Mouse (Mus musculus) monocyte, adult 2 months (primary cell): ENCODE data around the gene Cst9.

Source experiments
- DNase-seq, 2 experiments: peaks; one replicate each; pipeline ENCODE4 v3.0.0; 2022; ENCODE audit warnings: low spot score in 2 of 2, low read depth in 1 of 2

The Cst9 gene

DNA sequence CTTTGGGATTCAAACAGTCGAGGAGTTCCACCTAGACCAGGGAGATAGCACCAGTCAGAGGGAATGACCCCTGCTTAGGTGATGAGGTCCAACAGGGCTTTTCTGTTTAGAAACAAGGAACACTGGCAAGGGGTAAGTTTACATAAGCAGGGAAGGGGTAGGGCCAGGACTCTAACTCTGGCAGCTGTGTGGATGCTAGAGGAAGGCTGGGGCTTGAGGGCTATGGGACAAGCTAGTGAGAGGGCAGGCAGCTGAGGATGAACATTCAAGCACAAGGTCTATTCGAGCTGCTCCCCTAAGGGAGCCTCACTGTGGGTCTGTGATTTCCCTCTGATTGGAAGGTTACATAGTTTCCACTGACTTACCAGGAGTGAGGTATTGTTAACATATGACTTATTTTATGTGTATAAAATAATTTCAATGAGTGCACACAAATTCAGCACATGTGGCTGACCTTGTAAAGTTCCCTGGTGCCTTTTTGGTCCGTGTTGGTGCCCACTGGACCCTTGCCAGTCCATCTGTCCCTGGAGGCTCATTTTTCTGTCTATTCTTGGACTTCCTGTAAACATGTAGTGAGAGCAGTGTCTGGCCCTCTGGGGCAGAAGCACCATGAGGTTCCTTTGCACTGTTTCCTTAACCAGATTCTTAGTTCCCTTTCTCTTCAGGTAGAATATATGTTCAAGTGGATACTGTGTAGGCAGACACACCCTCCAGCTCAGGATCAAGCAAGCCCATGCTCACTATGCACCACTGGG lies 42.2 kb downstream of the Cst9 start:
- DNase-seq = no peak

DNA sequence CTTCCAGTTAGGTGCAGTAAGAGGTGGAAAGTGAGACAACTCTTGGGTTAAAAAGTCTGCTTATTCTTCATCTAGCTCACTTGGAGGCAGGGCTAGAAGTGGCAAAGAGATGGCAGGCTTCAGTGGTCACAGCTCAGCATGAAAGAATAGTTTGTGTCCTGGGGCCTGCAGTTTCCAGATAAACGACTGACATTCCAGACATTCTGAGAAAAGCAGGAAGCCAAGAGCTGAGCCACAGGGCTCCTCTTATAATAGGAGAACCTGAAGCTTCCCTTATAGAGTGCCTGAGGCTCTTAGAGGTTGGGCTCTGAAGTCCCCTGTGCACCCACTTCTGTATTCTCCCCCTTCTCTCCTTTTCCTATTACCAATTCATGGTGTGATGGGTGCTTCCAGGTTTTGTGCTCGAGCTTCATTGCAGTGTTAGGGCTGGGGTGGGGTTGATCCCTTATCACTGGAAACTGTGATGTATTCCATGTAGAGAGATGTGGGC lies 43.7 kb downstream of the Cst9 start:
- DNase-seq = no peak

DNA sequence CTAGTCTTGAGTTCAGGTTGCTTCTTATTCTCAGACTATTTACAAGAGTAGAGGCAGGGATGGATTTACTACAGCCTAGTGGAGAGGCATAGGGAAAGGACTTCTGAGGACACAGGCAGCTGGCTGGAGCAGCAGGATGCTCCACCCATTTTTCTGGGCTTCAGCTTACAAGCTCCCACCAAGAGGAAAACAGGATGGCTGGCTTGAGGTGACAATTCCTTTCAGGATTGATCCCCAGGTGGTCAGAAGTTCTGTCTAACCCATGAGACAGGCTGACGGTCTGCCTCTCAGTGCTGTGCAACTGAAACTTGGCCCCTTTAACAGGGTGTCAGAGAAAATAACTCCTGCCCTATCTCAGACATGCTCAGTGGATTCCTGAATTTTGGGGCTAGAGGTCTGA lies 44.3 kb downstream of the Cst9 start:
- no peak for DNase-seq

DNA sequence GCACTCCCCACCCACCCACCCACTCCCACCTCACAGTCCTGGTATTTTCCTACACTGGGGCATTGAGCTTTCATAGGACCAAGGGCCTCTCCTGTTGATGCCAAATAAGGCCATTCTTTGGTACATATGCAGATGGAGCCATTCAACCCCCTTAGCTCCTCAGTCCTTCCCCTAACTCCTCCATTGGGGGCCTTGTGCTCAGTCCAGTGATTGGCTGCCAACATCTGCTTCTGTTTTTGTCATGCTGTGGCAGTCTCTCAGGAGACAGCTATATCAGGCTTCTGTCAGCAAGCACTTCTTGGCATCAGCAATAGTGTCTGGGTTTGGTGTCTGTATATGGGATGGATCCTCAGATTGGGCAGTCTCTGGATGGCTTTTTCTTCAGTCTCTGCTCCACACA lies 49.8 kb downstream of the Cst9 start:
- no peak for DNase-seq
